Mouse (Mus musculus) CD8-positive naive resting alpha-beta T cell, adult 2 months (primary cell): ENCODE results near the gene Fh1.

Source experiments
- DNase-seq, 2 experiments: peaks; one replicate each; pipeline ENCODE4 v3.0.0; 2022; ENCODE audit warnings: low read depth in 2 of 2, low spot score in 2 of 2

Fh1 gene

DNA sequence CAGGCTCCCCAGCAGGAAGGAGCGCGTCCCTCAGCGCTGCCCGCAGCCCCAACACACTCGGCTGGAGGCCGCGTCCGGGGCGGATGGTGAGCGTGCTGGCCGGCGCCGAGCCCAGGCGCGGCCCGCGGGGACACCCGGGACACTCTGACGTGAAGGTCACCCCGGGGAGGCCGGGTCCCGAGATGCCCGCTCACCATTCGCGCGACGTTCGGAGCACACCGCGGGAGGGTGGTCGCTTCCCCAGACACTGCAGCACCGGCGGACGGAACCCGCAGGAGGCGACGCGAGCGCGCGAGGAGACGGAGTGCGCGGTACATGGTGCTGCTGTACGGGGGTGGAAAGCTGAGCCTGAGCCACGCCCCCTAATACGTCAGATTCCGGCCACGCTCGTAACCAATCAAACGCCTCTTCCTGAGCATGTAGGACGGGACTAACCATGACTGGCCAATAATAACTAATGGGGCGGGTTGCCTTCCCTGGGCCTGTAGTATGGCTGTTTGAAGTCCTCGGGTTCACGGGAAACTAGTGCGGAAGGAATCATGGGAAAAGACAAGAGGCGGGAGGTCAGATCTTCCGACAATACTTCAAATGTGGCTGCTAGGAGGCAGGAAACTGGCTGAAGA is at the start of gene Fh1:
Gene Fh1 (minus strand): TSS at position 379 of the 623 bp plus-strand sequence.
- DNase-seq, result peak; percentile 91

DNA sequence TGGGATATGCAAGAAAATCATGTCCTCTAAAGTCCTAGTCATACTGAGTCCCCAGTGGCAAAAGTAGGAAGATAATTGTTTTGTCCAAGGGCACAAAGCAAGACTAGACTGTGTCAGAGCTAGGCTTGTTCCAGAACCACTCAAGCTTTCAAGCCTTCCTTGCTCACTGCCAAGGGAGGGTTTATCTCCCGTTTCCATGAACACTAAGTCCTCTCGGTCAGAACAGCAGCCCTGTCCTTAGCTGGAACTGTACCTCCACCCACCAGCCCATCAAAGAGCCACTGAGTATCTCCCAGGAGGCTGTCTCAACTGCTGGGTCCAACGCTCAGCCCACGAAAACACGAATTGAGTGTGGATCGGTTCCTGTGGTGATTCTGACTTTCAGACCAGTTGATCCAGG is 49.7 kb upstream of the Fh1 start:
- no peak for DNase-seq

DNA sequence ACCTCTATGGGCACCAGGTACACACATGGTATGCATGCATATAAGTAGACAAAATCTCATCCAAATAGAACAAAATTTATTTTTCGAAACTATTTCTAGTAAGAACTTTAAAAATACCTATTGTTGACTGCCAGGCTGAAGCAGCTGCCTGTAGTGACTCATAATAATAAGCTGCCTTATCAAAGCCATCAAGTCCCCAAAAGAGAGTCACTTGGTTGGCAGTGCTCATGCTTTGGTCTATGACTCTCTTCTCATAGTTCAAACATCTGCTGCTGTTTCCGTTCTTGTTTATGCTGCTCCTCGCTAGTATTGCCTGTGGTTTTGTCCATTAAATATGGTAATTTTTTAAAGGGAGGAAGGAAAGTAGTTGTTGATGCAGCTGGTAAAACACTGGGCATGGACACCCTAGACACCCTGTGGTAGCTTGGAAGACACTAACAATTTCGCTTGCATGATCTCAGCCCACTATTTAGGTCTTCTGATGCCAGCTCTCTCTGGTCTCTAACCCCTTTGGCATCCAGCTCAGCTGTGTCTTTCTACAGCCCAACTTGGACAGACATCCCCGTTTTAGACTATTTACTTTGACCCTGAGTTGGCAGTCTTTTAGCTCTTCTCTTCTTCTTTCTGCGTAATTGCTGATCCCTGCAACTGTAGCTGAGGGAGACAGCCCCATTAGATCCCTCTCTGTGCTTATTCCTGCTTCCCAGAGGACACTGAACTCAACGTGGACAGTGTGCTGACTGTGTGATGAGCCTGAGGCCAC is 48.3 kb upstream of the Fh1 start:
- DNase-seq, result no peak

DNA sequence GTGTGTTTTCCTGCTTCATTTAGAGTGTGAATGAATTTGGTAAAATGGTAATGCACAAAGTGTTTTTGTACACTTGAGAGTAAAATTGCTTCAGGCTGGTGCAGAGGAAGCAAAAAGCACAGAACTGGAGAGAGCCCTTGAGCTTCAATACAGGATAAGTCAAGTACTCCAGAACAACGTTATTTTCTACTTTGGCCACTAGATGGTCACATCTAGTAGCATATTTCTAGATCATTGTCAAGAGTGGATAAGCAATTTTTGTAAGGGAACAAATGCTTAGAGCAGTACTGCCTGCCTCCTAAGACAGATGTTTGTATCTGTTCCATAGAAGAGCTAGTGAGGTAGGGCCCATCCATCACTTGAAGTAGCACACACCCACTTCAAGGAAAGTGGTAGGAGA is 46.2 kb upstream of the Fh1 start:
- no peak for DNase-seq

GRCm38 (mm10) chr1:175670042-175670441 is 44.6 kb upstream of the Fh1 start:
- DNase-seq, result no peak

- DNase-seq, result no peak
Measured at GRCm38 (mm10) chr1:175669456-175669855, 44.0 kb upstream of the Fh1 start.

DNA sequence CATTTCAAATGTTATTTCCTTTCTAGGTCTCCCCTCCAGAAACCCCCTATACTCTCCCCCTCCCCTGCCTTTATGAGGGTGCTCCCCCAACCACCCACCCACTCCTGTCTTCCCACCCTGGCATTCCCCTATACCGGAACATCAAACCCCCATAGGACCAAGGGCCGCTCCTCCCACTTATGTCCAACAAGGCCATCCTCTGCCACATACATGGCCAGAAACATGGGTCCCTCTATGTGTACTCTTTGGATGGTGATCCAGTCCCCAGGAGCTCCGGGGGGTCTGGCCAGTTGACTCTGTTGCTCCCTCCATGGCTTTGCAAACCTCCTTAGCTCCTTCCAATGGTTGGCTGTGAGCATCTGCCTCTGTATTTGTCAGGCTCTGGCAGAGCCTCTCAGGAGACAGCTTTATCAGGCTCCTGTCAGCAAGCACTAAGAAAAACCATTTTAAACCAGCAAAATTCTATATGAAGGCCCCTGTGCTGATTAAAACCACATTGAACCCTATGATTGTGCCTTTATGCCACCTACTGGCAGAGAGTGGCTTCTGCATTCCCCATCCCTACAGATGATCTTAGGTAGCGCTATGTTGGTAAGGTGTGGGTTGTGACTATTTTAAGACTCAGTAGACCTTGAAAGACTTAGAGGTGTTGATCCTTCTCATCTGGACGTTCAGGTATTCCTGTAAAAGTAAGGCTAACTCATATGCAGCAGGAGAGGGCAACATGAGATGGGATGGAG is 43.4 kb upstream of the Fh1 start:
- DNase-seq, result peak in 1 of 2 experiments; percentile 5

DNA sequence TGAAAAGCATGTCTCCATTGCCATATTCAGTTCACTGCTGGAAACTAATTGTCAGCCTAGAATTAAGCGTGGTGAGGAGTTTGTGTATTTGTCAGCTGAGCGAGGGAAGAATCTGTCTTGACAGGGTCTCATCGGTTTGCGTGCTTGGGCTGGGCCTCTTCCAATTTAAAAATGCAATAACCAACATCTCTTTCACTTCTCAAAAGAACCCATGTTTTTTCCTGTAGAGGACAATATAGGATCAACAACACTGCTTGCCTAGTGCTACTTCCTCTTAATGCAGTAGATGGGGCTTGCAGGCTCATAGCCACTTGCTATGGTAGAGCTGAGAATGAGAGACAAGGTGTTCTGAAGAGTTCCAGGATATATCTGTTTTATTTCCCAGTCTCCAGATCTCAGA is 34.5 kb upstream of the Fh1 start:
- no peak for DNase-seq

GRCm38 (mm10) chr1:175648615-175649014 is 23.2 kb upstream of the Fh1 start:
- DNase-seq, result no peak

GRCm38 (mm10) chr1:175646952-175647351 is 21.5 kb upstream of the Fh1 start:
- no peak for DNase-seq

- no peak for DNase-seq
Measured at GRCm38 (mm10) chr1:175643496-175644265, 18.2 kb upstream of the Fh1 start.

DNA sequence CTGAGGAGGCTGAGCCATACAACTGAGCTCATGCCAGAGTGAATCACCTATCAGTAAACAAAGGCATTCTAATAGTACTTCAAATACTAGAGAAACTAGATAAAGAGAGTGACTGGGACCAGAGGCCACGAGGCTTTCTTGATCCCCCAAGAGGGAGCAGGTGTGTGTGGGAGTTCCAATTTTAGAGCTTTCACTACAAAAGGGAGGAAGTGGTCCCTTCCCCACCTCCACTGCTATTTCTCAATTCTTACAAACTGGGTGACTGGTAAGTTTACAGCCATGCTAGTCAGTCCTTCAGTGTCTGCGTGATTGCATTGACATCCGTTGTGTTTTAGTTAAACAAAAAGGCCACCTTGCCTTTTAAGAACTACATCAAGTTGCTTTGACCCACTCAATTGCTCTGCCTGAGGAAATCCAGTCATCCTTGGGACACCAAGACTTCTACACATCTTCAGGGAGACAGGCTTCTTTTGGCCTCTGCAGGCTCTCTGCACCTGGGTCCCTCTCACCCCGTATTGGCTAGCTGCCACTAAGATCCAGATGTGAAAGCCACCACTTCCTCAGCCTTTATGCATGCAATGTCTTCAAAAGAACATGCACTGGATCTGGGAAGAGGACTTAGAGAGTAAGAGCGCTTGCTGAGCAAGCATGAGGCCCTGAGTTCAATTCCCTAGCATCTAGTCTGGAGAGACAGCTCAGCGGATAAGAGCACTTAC is 15.2 kb upstream of the Fh1 start:
- no peak for DNase-seq

- no peak for DNase-seq
Measured at GRCm38 (mm10) chr1:175639072-175639471, 13.6 kb upstream of the Fh1 start.

DNA sequence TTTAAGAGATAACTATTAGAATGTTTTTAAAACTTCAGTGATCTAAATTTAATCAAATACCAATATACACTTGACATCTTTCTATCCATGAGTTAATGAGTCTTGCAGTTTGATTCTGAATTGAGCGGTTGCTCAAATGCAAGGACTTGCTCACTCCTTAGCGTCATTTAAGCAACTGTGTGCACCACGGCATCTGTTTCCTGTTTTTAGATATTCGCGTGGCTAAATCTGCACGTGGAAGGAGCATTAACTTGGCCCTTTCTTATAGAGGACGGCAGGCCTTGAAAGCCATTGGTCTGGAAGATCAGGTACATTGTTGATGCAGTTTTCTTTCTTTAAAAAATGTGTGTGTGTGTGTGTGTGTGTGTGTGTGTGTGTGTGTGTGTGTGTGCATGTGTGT is 12.2 kb upstream of the Fh1 start:
- DNase-seq, result no peak

- DNase-seq, result no peak
Measured at GRCm38 (mm10) chr1:175632470-175632869, 7.0 kb upstream of the Fh1 start.

GRCm38 (mm10) chr1:175631721-175632221 is 6.3 kb upstream of the Fh1 start:
- no peak for DNase-seq

DNA sequence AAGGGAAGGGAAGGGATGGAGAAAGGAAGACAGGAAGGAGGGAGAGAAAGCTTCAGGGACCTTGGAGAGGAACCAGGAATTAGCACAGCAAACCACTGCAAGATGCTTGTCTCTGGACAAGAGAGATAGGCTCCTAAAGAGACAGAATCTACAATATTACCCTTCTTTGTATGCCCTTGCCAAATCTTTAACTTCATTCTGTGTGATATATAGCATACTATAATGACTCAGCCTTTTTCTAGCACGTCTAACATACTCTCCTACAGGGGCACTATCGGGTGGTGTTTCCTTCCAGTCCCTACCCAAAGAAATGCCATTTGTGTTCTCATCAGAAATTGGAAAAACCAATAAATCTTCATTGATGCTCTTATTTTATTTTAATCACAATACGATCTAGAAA is 5.6 kb upstream of the Fh1 start:
- DNase-seq, result no peak

- DNase-seq, result no peak
Measured at GRCm38 (mm10) chr1:175630345-175630744, 4.9 kb upstream of the Fh1 start.

DNA sequence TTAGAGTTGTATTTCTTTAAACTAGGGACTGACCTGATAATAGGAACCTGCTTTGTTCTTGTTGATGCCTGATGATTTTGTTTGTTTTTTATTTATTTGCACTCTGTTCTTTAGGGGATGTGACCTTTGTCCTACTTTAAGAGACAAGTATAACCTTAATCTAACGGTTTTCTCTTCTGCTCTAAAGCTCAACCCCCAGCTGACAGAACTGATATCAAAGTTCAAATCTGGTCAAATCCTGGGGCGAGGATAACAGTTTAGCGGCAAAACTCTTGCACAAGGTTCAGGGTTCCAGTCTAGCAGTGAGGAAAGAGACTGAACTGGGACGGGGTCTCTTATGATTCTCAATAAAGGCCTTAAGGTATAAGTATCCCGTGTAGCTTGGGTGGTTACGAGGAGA is 3.8 kb upstream of the Fh1 start:
- no peak for DNase-seq

DNA sequence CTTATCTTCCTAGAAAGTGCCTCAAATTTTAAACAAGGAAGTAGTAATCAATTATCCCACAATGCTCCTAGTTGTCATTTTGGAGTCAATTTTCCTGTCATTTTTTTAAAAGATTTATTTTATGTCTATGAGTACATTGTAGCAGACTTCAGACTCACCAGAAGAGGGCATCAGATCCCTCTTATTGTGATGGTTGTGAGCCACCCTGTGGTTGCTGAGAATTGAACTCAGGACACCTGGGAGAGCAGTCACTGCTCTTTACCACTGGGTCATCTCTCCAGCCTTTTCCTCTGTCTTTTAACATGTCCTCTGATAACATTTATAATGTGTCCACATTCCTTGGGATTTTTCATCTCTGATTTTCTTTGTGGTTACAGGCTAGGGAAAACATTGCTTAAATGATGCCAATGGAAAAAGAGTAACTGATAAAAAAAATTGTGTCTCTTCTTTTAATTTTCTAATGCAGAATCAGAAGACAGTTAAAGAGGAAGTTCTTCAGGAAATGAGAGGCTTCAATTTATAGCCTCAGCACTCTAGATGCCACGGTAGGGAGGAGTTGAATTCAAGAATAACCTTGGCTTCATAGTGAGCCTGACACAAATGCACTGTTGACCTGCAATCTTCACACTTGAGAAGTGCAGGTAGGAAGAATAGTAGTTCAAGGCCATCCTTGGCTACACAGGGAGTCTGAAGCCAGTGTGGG is 706 bp upstream of the Fh1 start:
- peak; percentile 6 to 36 for DNase-seq
